In the genomic region with DNA sequence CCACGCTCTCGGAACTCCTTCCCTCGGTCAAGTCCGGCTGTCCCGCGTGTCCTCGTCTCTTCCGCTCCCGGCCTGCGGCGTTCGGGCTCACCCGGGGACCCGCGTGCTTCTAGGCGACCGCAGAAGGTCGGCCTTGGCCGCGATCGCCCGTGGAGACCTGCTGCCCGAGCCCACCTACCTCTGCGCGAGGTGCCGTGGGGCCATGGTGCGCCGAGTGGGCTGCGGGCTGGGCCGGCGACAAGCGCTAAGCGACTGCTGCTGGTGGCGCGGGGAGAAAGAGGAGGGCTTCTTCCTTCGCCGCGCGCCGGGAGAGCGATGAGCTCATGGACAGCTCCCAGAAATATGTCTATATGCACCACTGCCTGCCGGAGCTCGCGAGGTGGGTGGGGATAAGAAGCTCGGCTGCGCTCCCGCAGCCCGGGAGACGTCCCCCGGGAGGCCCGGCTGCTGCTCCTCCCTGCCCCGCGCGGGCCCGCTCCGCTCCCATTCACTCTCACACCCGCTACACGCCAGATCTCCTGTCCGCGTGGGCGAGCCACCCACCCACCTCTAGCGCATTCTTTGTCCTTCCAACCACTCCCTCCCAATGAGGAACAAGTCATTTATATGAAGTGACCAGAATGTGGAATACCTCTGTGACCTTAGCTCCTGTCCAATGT, we compare ENCODE assay signal across 8 mouse cellular contexts. TPM values are rescaled to one million over a fixed set of nuclear protein-coding genes. Genes with fewer than 3 reads are reported as not detected.
DNase-seq lines count a peak whose midpoint lies in the region; ATAC-seq and TF ChIP-seq lines count a peak whose summit lies in the region.

A gene (minus strand): TSS at position 609 of the 659 bp plus-strand sequence.

- H3K4me2 ChIP-seq in hindbrain, embryonic 13.5 days = peak within 1 kb of the TSS; percentile 99
- peak within 1 kb of the TSS; percentile 100 for H3K4me2 ChIP-seq in midbrain, embryonic 14.5 days (ENCODE audit: low read length)

- ATAC-seq in hindbrain, embryonic 13.5 days (ENCODE audit: low FRiP score) = peak; percentile 83
- ATAC-seq in midbrain, embryonic 14.5 days (ENCODE audit: low FRiP score, low TSS enrichment) = peak; percentile 74

- H3K4me3 ChIP-seq in kidney, adult 2 months (ENCODE audit: insufficient read depth, low read depth, low read length) = peak within 1 kb of the TSS; percentile 29; the same call in 1 of the 2 replicates
- peak within 1 kb of the TSS; percentile 76 for H3K4me3 ChIP-seq in hindbrain, embryonic 13.5 days
- peak within 1 kb of the TSS; percentile 72 for H3K4me3 ChIP-seq in midbrain, embryonic 14.5 days (replicated peaks; ENCODE audit: low read depth, low read length)
- peak within 1 kb of the TSS; percentile 71 for H3K4me3 ChIP-seq in testis, adult 2 months (ENCODE audit: control insufficient read depth, low read depth, low read length)

- intact Hi-C loops in left cerebral cortex, postnatal 25 days (cut with DNase I) = loop anchor here (2.0 kb wide), 1 partner anchor 54 kb away; a partner anchor contains a TSS

- H3K4me1 ChIP-seq in kidney, adult 2 months (ENCODE audit: control insufficient read depth, insufficient read depth, low read length) = no peaks in the 10 kb centered on the region
- peaks cover 18% of the 10 kb centered on the region for H3K4me1 ChIP-seq in hindbrain, embryonic 13.5 days (replicated peaks)
- peaks cover 10% of the 10 kb centered on the region for H3K4me1 ChIP-seq in midbrain, embryonic 14.5 days (ENCODE audit: control insufficient read depth, insufficient read depth, low read length)
- H3K4me1 ChIP-seq in testis, adult 2 months (ENCODE audit: control insufficient read depth, insufficient read depth, low read length) = peaks cover 9% of the 10 kb centered on the region

- H3K9ac ChIP-seq in hindbrain, embryonic 13.5 days = peak within 1 kb of the TSS; percentile 90
- H3K9ac ChIP-seq in midbrain, embryonic 14.5 days (replicated peaks; ENCODE audit: low read length) = peak within 1 kb of the TSS; percentile 87

- no peak for TF ChIP-seq CTCF in kidney, adult 2 months (conservative IDR thresholded peaks at IDR 0.05; ENCODE audit: insufficient read depth, insufficient read length, low read depth, low read length)
- TF ChIP-seq CTCF in testis, adult 2 months (IDR thresholded peaks at IDR 0.05; ENCODE audit: control insufficient read depth, insufficient read depth, insufficient replicate concordance, low read depth, low read length) = no peak

- no peak for TF ChIP-seq POLR2A in kidney, adult 2 months (IDR thresholded peaks at IDR 0.05; ENCODE audit: low read depth, low read length)
- 0 out of 2 replicates have a peak, but pooled peaks have one; percentile 17 for TF ChIP-seq POLR2A in testis, adult 2 months (IDR thresholded peaks at IDR 0.05; ENCODE audit: control insufficient read depth, low read depth, low read length)

- no peaks in the 10 kb centered on the region for H3K36me3 ChIP-seq in kidney, adult 2 months (ENCODE audit: control insufficient read depth, insufficient read depth, low read length)
- H3K36me3 ChIP-seq in hindbrain, embryonic 13.5 days = no peaks in the 10 kb centered on the region
- H3K36me3 ChIP-seq in midbrain, embryonic 14.5 days (ENCODE audit: control insufficient read depth, insufficient read depth, low read length) = no peaks in the 10 kb centered on the region
- H3K36me3 ChIP-seq in testis, adult 2 months (ENCODE audit: control insufficient read depth, insufficient read depth, low read length) = no peaks in the 10 kb centered on the region

- WGBS in kidney, adult 2 months = under 1% methylated on average over 62 of the region's 62 CpGs
- under 1% methylated on average over 54 of the region's 62 CpGs for WGBS in hindbrain, embryonic 13.5 days
- under 1% methylated on average over 58 of the region's 62 CpGs for WGBS in midbrain, embryonic 14.5 days

- no peak within 1 kb of the TSS for H3K27ac ChIP-seq in kidney, adult 2 months (ENCODE audit: insufficient read depth, low read depth, low read length)
- peak within 1 kb of the TSS; percentile 75 for H3K27ac ChIP-seq in hindbrain, embryonic 13.5 days
- peak within 1 kb of the TSS; percentile 53 for H3K27ac ChIP-seq in midbrain, embryonic 14.5 days (replicated peaks; ENCODE audit: low read depth, low read length)
- no peak within 1 kb of the TSS for H3K27ac ChIP-seq in testis, adult 2 months (ENCODE audit: control insufficient read depth, insufficient read depth, low read depth, low read length)

- H3K27me3 ChIP-seq in kidney, adult 2 months (replicated peaks; ENCODE audit: control insufficient read depth, insufficient read depth, low read length) = no peaks in the 10 kb centered on the region
- H3K27me3 ChIP-seq in hindbrain, embryonic 13.5 days = peaks cover 23% of the 10 kb centered on the region; the same call in 1 of the 2 replicates
- 0 out of 2 replicates have a peak, but pooled peaks cover 6% of the 10 kb centered on the region for H3K27me3 ChIP-seq in midbrain, embryonic 14.5 days (ENCODE audit: control insufficient read depth, insufficient read depth, low read length)
- H3K27me3 ChIP-seq in testis, adult 2 months (ENCODE audit: control insufficient read depth, insufficient read depth, low read length) = no peaks in the 10 kb centered on the region

- DNase-seq in kidney, adult 2 months = peak; percentile 3
- DNase-seq in kidney, adult 9 months = no peak
- DNase-seq in cerebellum, postnatal 14 days = peak; percentile 54 to 55
- peak; percentile 70 to 74 for DNase-seq in frontal cortex, postnatal 36 days (ENCODE audit: low spot score in 2 of 2)
- DNase-seq in left cerebral cortex, postnatal 25 days (ENCODE audit: low spot score in 2 of 2) = peak; percentile 61 to 83
- DNase-seq in midbrain, embryonic 14.5 days = peak; percentile 80

- no peaks in the 10 kb centered on the region for H3K9me3 ChIP-seq in hindbrain, embryonic 13.5 days
- H3K9me3 ChIP-seq in midbrain, embryonic 14.5 days (ENCODE audit: control insufficient read depth, low read length) = 0 out of 2 replicates have a peak, but pooled peaks cover 2% of the 10 kb centered on the region

RNA-seq across cellular contexts. Expression of the gene that starts here (rescaled TPM):
- polyA plus RNA-seq in kidney, adult 2 months (2012; rRNA removed) = 3.9 and 5.7 TPM in 2 replicates
- 165 and 177 TPM in 2 replicates for polyA plus RNA-seq in hindbrain, embryonic 13.5 days (2015; fragmentation: Nextera tagmentation; extraction: Ambion mirVana)
- total RNA-seq in left cerebral cortex, postnatal 25 days (2021) = 100 to 1,000 TPM; 905 to 944 TPM
- 195 and 211 TPM in 2 replicates for polyA plus RNA-seq in midbrain, embryonic 14.5 days (2014; fragmentation: Nextera tagmentation; extraction: Ambion mirVana)
- polyA plus RNA-seq in testis, adult 2 months (2012; rRNA removed) = 52.1 and 53.8 TPM in 2 replicates

Comparison
In these comparisons a context has a peak if more than half of its experiments do, and no peak if none do; other contexts are left out.
1. H3K27ac ChIP-seq: peak in hindbrain, embryonic 13.5 days (single experiment) and midbrain, embryonic 14.5 days (single experiment); none in kidney, adult 2 months (single experiment) and testis, adult 2 months (single experiment).
2. Peak in every context shown above with its lines, with median percentiles within 50 percentile points of each other: H3K4me3 ChIP-seq.